Mouse (Mus musculus) kidney, postnatal 10 days (tissue): ENCODE measurements around the gene Zfp142.

Experiments
- DNase-seq: peaks from one replicate; pipeline ENCODE4 v3.0.0; 2021; ENCODE audit warnings: mixed read lengths

Zfp142 gene

GRCm38 (mm10) chr1:74587773-74588445 lies at the start of gene Zfp142, which contains the start of gene Bcs1l:
TSS of gene Zfp142 (minus strand) at chr1:74588246.
TSS of gene Bcs1l (plus strand) at chr1:74588289.
- peak; percentile 99 for DNase-seq

GRCm38 (mm10) chr1:74632734-74633133 lies 44.7 kb upstream of the Zfp142 start:
- DNase-seq: no peak

GRCm38 (mm10) chr1:74628001-74628400 lies 40.0 kb upstream of the Zfp142 start:
- DNase-seq: peak; percentile 24

- no peak for DNase-seq
Measured at GRCm38 (mm10) chr1:74626076-74626475, 38.0 kb upstream of the Zfp142 start.

- DNase-seq: no peak
Measured at GRCm38 (mm10) chr1:74624183-74624582, 36.1 kb upstream of the Zfp142 start.

- DNase-seq: peak; percentile 90
Measured at GRCm38 (mm10) chr1:74601267-74601962, 13.4 kb upstream of the Zfp142 start, which contains the start of the genes Rnf25 and Stk36. TSS of gene Rnf25 (minus strand) at chr1:74601397. TSS of gene Stk36 (plus strand) at chr1:74601445.

GRCm38 (mm10) chr1:74600501-74601266 lies 12.6 kb upstream of the Zfp142 start:
- no peak for DNase-seq

GRCm38 (mm10) chr1:74594434-74594833 lies 6.4 kb upstream of the Zfp142 start:
- DNase-seq: no peak

GRCm38 (mm10) chr1:74587233-74587772 lies 743 bp downstream of the Zfp142 start:
- DNase-seq: no peak

- DNase-seq: no peak
Measured at GRCm38 (mm10) chr1:74584616-74585398, 3.2 kb downstream of the Zfp142 start.

GRCm38 (mm10) chr1:74582621-74583020 lies 5.4 kb downstream of the Zfp142 start:
- DNase-seq: no peak

GRCm38 (mm10) chr1:74569739-74570719 lies 18.0 kb downstream of the Zfp142 start:
- DNase-seq: no peak

- DNase-seq: no peak
Measured at GRCm38 (mm10) chr1:74565834-74566233, 22.2 kb downstream of the Zfp142 start.

GRCm38 (mm10) chr1:74559061-74559460 lies 29.0 kb downstream of the Zfp142 start:
- DNase-seq: no peak

GRCm38 (mm10) chr1:74544184-74544583 lies 43.9 kb downstream of the Zfp142 start, which contains the start of gene Usp37:
TSS of gene Usp37 (minus strand) at chr1:74544284.
- DNase-seq: no peak

- peak; percentile 31 for DNase-seq
Measured at GRCm38 (mm10) chr1:74542451-74542961, 45.5 kb downstream of the Zfp142 start, which contains the start of gene Plcd4. TSS of gene Plcd4 (plus strand) at chr1:74542888.

- no peak for DNase-seq
Measured at GRCm38 (mm10) chr1:74538650-74539049, 49.4 kb downstream of the Zfp142 start.

- no peak for DNase-seq
Measured at GRCm38 (mm10) chr1:74528589-74528988, 59.5 kb downstream of the Zfp142 start.

GRCm38 (mm10) chr1:74524746-74525145 lies 63.3 kb downstream of the Zfp142 start:
- no peak for DNase-seq

- no peak for DNase-seq
Measured at GRCm38 (mm10) chr1:74519875-74520274, 68.2 kb downstream of the Zfp142 start.
